Mouse (Mus musculus) cerebellum, adult 2 months (tissue): ENCODE measurements around the gene Tnik.

Experiments used
- CTCF ChIP-seq: fragments of 200-500 bp; IDR thresholded peaks from 2 replicates; pipeline ENCODE4 v1.5.1; 2011; ENCODE audit warnings: low read depth, mild to moderate bottlenecking, control low read depth, low read length, moderate library complexity, borderline replicate concordance; ENCODE audit not compliant: insufficient read depth
- POLR2A ChIP-seq: fragments of 200-500 bp; IDR thresholded peaks from 2 replicates; pipeline ENCODE4 v1.6.1; 2011; ENCODE audit warnings: low read length, control low read depth, borderline replicate concordance; ENCODE audit not compliant: insufficient read depth

DNA sequence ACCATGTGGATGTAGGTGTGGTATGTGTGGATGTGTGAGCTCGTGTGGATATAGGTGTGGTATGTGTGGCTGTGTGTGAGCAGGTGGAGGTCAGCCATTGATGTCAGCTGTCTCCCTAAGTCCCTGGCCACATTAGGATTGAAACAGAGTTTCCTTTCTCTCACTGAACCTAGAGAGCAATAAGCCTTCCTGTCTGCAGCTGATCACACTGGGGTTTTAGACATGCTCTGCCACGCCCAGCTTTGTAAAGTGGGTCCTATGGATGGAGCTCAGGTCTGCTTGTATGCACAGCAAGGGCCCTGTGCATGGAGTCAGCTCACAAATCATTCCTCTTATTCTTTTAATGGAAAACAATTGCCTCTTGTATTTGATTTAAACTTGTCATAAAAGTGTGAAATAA is 95.4 kb downstream of the Tnik start:
- TF ChIP-seq CTCF (no peak), POLR2A (no peak)
